Mouse (Mus musculus): Measurements from ENCODE around the gene Gatd1.

The Gatd1 gene

DNA sequence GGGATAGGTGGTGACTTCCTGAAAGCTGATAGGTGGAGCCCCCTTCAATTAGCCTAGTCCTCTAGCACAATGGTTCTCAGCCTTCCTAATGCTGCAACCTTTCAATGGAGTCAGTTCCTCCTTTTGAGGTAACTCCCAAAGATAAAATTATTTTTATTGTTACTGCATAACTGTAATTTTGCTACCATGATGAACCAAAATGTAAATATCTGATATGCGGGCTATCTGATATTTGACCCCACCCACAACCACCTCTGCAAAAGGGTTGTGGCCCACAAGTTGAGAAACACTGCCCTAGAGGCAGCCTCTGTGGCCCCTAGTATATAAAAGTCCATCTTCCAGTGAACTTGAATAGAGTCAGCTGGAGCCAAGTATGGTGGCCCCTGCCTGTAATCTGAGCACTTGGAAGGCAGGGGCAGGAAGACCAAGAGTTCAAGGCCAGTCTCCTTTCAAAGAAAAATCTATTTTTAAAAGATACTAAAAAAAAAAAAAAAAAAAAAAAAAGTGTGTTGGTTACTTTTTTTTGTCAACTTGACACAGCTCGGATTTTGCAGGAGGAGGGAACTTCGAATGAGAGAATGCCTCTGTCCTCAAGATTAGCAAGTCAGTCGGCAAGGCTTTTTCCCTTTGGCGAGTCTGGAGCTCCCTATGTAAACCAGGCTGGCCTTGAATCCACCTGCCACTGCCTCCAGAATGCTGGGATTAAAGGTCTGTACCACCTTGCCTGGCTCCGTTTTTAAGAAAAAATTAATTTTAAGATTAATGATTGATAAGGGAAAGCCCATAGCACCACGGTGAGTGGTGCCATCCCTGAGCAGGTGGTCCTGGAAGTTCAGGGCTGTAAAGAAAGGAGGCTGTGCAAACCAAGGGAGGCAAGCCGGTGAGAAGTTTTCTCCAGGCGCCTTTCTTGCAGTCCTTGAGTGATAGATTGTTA lies 23.3 kb downstream of the Gatd1 start:
- DNase-seq (ENCODE audit: low spot score in 2 of 2), result no peak

DNA sequence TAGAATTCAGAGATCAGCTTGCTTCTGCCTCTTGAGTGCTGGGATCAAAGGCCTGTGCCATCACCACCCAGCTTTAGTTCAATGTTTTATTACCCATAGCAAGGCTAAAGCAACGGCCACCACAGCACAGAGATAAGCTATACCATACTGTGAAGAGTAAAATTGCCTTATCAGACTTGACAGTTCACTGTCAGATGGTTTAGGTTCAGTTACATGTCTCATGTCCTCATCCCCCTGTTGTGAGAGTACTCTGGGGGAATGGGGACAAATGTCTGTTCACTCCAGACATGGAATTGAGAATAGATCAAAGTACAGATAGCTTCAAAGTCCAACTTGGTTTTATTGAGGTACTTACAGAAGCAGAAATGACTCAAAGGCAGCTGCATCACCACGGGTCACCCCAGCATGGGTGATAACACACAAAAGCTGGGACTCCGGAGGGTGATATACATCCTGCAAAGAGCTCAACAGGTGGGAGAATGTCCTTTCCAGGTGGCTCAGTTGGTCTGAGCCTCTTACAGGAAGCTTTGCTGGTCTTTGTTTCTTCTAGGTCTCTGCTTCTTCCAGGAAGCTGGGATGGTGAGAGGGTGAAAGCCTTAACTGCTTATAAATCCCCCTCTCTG lies 25.3 kb downstream of the Gatd1 start:
- DNase-seq (ENCODE audit: low spot score in 2 of 2), result no peak

DNA sequence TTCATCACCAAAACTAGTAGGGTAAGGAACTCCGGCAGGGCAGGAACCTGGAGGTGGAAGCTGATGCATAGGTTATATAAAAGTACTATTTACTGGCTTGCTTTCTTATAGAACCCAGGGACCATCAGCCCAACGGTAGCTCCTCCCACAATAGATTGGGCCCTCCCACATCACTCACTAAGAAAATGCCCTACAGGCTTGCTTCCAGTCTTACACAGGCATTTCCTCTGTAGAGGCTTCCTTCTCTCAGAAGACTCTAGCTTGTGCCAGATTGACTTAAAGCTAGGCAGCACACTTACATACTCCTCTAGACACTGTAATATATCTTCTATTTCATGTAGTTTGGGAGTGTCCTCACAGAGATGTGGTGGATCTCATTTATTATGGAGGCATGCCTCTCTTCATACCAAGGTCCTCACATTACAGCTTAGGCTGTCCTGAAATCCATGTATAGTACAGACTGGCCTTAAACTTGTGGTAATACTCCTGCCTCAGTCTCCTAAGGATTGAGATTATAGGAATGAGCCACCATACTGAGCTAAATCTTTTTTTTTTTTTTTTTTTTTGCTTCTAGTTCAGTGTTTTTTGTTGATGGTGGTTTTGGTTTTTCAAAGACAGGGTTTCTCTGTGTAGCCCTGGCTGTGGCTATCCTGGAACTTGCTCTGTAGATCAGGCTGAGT lies 26.0 kb downstream of the Gatd1 start:
- DNase-seq (ENCODE audit: low spot score in 2 of 2), result no peak

DNA sequence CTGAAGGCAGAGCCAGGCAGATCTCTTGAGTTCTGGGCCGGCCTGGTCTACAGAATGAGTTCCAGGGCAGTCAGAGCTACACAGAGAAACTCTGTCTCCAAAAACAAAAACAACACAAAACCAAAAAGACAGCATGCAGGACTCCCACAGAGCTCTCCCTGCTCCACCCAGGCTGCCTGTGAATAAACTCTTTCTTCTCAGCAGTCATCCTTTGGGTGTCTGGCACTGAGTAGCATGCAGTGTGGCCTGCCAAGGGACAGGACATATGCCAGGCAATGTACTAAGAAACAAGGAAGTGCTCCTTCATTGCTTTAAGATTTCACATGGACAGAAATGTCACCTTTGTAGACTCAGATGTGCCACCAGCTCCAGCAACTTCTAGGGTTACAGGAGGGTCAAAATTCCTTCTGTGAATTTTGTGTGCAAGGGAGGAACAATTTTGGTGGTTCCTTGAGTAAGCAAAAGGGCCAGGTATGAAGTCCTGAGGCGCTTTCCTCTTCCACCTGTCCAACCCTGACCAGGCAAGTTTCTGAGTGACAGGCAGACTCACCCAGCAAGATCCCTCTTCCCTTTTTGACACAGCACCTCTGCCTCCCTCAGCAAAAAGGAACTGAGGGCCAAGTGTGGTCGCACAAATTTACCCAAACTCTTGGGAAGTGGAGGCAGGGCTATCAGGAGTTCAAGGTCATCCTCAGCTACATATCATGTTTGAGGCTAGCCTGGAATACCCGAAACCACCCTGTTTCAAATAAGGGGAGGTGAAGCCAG lies 32.7 kb downstream of the Gatd1 start:
- DNase-seq (ENCODE audit: low spot score in 2 of 2), result no peak

DNA sequence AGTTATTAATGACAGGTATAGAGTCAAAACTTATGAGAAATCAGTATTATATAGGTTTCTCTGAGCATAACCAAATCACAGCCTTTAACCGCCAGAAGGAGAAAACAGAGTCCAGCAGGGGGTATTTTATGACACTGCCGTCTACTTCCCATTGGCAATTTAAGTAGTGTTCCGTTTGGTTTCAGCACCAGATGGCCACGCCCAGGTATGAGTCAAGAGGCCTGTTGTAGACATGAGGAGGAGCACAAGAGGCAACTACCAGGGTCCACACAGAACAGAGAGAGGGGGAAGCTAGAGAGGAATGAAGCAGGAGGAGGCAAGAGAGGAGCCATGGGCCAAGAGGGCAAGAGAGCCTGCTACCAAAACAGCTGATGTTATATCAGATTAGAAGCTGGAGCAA lies 34.4 kb downstream of the Gatd1 start:
- DNase-seq (ENCODE audit: low spot score in 2 of 2), result no peak

DNA sequence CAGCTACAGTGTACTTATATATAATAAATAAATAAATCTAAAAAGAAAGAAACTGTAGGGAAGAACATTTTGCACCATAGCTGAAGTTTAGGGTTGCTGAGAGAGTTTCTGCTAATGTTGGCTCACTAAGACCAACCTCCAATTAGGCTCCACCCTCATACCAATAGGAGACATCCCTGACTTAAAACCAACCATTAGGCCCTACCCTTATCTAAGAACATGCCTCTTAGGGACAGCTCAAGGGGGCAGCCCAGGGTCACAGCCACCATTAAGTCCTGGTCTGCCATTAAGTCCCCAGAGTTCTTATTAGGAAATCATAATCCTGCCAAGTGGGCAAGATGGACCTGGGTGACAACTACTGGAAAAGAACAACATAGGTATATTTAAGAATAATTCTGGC lies 39.5 kb downstream of the Gatd1 start:
- no peak for DNase-seq (ENCODE audit: low spot score in 2 of 2)

DNA sequence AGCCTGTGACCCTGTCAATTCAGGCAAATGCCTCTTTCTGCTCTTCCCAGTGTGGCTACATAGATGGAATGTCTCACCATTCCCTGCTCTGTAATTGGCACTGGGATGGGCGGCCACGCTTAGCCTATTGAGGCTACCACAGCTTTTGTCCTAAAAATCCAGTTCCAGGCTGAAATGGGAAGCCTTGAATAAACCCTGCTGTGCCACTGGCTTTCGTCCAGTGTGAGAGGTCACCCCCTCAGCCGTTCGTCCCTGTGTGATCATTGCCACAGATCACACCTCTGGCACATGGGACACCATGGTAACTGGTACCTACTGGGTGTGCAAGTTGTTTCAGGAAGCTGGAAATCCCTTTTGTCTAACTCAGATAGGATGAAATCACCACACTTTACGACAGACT lies 40.3 kb downstream of the Gatd1 start:
- DNase-seq (ENCODE audit: low spot score in 2 of 2), result no peak

DNA sequence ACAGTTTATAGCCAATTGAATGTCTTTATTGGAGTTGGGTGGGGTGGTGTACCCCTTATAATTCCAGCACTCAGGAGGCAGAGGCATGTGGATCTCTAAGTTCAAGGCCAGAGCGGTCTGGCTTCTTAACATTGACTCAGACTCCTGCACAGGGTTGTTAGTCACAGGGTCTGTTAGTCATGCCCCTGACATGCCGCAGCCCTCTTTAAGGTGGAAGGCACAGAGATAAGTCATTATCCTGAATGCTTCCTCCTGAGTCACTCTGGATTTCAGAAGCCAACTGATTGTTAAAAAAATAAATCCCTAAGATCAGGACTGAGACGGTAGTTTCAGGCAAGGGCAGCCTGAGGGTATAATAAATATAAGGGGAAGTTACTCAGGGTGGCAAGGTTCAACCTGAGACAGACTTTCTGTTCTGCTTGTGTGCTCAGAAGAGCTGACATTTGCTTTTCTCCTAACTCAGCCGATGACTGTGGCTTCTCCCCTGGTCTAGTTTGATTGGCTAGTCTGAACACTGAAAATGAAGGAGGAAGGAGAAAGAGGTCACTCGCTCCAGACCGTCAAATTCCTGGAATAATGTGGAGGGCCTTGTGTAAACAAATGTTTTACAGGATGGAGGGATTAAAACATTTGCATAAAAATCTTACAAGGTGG lies 41.9 kb downstream of the Gatd1 start:
- DNase-seq (ENCODE audit: low spot score in 2 of 2), result no peak

DNA sequence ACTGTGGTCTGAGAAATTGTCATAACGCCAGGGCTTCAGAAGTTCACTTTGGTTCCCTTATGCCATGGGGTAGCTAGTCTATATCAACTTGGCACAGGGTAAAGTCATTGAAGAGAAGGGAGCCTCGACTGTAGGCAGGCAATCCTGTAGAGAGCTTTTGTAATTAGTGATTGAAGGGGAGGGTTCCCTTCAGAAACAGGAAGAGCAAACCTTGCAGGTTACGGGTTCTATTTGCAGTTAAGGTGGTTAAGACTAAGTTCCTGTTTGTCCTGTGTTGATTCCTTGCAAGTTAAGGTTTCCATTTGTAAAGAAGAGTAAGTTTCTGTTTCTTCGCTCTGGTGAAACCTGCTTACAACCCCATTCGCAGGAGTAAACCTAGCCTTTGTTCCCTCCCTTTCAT lies 44.0 kb downstream of the Gatd1 start:
- no peak for DNase-seq (ENCODE audit: low spot score in 2 of 2)

DNA sequence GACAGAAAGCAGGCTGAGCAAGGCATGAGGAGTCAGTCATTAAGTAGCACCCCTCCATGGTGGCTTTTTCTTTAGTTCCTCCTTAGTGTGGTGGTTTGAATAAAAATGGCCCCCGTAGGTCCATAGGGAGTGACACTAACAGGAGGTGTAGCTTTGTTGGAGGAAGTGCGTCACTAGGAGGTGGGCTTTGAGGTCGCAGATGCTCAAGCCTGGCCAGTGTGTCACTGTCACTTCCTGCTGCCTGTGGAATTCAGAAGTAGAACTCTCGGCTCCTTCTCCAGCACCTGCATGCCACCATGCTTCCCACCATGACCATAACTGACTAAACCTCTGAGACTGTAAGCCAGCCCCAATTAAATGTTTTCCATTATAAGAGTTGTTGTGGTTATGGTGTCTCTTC lies 46.6 kb downstream of the Gatd1 start:
- no peak for DNase-seq (ENCODE audit: low spot score in 2 of 2)

DNA sequence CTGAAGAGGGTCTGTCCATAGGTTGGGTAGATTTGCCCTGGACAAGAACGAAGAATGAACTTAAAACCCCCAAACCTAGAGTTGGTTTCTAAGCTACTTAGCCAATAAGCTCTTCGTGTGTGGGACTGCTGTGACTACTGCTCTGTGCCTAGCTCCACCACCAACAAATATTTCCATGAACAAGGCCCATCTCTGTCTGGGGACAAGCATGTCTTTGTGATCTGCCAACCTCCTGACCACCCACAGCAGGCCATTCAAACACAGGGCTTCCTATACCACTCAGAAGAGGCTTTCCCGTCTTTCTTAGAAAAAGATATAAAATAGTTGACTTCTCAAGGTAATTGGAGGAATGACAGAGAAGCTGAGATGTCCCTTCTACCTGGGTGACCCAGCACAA lies 48.9 kb downstream of the Gatd1 start:
- no peak for DNase-seq (ENCODE audit: low spot score in 2 of 2)

DNA sequence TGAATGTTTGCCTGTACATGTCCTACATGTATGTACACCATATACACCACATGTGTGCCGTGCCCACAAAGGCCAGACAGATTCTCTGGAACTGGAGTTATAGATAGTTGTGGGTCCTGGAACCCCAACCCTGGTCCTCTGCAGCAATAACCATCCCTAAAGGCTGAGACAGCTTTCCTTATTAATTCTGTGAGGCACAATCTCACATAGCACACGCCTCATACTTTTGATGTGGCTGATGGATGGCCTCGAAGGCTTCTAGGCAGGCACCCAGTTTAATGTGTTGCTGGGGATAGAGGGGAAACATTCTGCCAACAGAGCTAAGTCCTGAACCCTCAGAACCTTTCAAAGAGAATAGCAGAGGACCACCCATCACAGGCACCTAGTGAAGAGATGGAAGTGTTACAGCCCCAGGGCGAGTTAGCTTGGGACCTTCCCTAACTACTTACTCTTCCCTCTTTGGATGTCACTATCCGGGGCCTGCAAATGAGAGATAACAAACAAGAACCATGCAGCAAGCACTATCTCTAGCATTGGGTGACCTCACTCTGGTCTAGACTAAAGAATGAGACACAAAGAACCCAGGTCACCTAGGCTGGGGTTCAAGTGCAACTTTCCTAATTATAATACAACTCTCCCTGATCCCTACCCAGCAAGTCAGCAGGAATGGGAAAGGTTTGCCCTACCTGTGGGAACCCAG lies 49.4 kb downstream of the Gatd1 start:
- no peak for DNase-seq (ENCODE audit: low spot score in 2 of 2)

DNA sequence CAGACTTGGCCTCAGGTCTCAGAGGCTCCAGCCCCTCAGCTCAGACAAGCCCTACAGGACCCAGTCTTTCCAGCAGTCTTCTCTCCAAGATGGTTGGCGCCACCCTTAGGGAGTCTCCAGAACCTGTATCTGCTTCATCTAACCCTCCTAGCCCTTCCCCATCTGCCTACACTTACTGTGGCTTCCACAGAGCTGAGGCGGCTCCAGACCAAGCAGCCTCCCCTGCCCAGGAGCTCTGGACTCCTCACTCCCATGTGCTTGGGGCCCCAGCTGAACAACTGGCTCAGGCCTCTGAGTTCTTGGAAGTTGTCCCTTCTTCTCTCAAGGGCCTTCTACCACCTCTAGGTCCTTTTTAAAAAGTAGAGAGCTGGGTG lies 50.2 kb downstream of the Gatd1 start:
- no peak for DNase-seq (ENCODE audit: low spot score in 2 of 2)

DNA sequence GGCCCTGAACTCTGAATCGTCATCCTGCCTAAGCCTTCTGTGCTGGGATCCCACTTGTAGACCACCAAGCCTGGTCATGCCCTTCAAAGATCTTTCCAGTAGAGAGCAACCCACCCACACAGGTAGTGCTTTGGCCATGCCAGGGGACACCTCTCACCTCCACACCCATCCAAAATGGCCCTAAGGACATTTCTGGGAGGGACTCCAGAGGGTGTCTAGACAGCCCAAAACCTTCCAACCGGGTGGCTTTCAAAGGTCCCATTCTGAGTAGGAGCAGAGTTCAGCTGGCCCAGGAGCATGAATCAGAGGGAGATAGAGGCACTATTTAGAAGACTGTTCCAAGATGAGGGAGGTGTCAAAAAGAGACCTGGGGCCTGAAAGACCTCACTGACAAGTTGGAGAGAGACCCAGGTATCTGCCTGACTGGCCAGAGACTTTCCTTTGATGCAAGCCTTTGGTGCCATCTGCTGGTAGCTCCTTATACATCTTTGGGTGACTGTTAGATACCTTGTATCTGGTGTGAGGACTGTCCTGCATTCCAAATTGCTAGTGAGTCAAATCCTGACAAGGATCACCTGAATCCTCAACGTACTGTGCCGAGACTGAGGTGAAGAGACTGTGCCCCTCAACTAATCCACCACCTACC lies 50.7 kb downstream of the Gatd1 start:
- DNase-seq (ENCODE audit: low spot score in 2 of 2), result peak; percentile 74 to 86

DNA sequence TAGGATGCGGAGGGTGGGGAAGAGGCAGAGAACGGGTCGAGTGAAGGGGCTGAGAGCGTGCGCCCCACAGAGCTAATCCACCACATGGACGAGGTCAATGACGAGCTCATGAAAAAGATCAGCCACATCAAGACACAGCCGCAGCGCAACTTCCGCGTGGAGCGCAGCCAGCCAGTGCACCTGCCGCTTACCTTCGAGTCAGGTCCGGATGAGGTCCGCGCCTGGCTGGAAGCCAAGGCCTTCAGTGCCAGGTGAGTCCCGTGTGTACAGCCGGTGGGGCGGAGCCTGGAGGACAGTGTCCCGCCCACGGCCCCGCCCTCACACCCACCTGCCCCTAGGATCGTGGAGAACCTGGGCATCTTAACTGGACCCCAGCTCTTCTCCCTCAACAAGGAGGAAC lies 52.4 kb downstream of the Gatd1 start:
- no peak for DNase-seq (ENCODE audit: low spot score in 2 of 2)

Data from frontal cortex, postnatal 36 days (tissue).